Mouse (Mus musculus): ENCODE data around the gene Myh9.
"Not testable (repeated sequence)": the region's sequence is repeated elsewhere in the genome, so short reads cannot be mapped to it uniquely, and the experiment has no call there.

The Myh9 gene

DNA sequence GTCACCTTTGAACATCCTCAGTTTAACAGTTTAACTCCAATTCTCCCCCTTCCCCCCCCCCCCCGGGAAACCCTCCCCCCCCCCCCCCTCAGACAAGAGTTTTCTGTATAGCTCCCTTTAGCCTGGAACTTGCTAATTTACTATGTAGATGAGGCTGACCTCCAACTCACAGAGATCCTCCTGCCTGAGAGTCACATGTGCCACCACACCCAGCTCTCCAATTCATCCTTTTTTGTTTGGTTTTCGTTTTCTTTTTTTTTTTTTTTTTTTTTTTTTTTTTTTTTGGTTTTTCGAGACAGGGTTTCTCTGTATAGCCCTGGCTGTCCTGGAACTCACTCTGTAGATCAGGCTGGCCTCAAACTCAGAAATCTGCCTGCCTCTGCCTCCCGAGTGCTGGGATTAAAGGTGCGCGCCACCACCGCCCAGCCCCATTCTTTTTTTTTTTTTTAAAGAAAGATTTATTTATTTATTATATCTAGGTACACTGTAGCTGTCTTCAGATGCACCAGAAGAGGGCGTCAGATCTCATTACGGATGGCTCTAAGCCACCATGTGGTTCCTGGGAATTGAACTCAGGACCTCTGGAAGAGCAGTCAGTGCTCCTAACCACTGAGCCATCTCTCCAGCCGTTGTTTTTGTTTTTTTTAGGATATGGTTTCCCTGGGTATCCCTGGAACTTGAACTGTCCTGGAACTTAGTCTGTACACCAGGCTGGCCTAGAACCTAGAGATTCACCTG lies 25.4 kb upstream of the Myh9 start:
- not testable (repeated sequence) for DNase-seq

DNA sequence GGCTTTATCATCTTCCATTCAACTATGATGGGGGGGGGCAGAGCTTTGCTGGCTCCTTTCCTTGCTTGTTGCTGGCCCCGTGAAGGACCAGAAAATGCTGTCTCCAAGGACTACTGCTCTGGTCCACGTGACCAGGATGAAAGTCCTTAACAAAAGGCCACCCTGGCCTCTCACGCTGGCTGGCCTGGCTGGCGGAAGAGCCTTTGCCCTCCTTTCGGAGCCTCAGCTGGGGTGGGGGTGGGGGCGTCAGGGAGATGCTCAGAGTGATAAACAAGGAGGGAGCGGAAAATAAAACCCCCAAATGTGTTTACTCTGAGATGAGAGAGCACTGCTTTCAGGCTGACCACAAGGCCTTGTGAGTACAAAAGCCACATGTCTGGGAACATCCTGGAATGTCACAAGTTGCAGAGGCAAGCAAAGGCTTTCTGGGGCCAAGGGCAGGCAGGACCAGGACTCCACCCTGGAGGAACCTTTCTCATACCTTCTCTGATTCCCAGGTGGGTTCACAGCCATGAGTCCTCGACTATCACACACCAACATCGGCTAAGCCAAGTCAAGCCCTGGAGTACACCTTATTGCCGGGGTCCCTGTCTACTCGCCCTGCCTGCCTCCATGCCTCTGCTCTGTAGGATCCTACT lies 24.7 kb upstream of the Myh9 start:
- DNase-seq: no peak

DNA sequence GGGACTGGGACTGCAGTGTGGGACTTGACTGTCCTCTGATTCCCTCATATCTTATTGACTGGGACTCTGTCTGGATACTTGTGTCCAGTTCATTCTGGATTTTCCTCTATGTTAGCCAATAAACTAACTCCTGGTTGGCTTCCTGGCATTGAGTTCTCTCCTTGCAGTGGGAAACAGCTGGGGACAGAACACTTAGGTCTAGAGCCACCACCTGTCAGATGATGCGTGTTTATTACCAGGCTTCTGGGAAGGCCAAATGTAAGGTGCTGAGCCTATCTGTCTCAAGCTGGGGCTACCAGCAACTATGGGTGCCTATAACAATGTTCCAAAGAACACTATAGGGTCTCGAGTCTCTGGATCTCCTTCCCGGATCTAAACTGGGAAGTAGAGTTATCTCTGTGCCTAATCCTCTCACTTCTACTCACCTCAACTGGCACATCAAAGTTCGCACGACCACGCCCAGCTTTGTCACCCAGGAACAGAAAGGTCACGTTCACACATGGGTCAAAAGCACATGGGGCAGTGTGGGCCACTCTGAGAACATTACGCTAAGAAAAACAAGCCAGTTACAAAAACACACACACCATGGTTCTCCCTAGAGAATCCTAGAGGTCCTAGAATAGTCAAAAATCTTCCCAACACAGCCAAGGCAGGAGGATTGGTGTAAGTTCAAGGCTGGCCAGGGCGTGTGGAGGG lies 22.2 kb upstream of the Myh9 start:
- DNase-seq: no peak

DNA sequence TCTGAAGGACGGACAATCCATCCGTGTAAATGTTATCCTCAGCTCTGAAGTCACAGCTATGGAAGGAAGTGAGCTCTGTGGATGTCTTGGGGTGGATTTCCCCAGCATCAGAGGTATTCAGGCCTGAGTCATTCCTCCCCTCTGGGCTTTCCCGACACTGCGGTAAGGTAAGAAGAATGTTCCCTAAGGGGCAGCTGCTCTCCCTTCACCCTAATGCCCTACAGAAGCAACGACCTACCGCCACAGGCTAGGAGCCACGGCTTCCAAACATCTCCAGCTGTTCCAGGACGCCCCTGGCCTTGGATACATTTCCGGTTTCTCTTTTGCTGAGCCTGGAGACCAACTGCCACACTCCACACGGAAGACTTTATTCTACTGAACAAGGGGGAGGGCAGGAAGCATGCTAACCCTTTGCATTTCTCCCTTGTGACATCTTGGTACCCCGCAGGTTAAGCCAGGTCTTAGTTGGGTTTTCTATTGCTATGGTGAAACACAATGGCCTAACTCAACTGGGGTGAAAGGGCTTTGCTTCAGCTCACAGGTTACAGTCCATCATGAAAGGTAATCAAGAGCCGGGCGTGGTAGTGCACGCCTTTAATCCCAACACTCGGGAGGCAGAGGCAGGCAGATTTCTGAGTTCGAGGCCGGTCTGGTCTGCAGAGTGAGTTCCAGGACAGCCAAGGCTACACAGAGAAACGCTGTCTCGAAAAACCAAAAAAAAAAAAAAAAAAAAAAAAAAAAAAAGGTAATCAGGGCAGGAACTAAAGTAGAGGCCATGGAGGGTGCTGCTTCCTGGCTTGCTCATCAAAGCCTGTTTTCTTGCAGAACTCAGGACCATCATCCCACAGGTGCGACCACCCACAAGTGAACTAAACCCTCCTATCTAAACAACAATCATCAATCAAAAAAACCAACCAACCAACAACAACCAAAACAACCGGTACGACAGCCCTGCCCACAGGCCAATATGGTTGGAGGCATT lies 21.3 kb upstream of the Myh9 start:
- no peak for DNase-seq

DNA sequence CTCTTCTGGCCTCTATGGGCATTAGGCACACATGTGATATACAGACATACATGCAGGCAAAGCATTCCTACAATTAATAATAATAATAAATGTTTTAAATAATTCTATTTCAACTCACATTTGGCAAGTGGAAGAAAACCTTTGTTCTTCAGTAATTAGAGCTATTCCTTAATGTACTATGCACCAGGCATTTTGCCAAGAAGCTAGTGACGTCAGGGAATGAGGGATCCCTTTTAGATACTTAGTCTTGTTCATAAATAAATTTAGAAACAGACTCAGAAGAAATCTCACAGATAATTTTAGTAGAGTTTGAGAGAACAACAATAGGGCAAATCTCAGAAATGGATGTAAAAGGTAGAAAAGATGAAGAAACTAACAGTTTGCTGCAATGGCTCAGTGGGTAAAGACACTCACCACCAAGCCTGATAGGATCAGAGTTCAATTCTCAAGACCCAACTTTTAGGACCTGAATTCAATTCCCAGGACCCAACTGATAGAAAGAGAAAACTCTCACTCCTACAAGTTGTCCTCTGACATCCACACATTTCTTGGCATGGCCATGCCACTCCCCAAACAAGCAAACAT lies 18.2 kb upstream of the Myh9 start:
- no peak for DNase-seq

DNA sequence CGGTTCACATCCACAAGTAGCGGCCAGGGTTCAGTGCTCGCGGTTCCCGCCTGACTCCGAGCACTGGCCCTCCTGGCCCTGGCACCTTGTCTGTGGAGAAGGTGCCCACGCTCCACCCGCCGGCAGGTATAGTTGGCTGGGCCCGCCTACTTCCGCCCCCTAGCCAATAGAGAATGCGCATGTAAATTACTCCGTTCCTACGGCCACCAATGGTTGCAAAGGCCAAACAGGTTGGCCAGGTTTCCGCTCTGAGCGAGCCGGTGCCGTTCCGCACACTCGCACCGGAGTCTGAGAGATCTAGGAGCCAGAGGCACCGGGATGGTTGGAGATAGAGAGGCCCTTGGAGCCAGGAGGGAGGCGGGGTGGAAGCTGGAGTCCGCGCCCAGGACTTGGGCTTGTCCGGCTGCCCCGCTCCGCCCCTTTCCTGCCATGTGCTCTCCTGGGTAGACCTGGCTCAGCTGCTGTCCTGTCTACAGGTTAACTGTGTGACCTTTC lies 15.7 kb upstream of the Myh9 start:
- DNase-seq: peak; percentile 64

DNA sequence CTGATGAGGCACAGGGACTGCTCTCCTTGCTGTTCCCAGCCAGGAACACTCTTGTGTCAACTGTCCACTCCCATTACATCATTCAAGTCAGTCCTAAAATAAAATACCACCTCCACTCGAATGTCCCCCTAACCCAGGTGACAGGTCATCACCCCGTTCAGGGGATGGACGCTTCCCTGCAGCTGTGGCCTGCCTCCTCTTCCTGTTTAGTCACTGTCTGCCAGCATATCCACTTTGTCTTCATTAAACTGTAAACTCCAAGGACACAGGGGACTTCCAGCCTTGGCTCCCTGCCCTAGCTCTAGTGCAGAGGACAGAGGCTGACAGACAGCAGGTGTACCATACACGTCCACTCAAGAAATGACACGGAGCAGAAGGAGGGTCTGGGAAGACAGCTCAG lies 14.6 kb upstream of the Myh9 start:
- no peak for DNase-seq

DNA sequence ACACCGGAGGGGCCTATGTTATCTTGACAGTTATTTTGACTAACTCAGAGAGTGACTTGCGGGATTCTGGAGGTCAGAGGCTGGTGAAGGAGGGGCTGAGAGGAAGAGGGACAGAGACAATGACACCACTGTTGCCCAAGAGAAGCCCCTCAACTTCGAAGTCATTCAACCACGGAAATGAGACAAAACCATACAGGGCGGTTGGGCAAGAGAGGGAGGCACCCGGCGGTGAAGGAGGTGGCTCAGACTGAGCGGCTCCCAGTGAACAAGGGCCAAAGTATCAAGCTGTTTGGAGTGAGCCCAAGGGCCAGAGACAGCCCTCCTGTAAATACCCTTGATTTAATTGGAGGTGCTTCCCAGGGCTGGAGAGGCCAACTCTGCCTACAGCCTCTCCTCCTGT lies 13.3 kb upstream of the Myh9 start:
- no peak for DNase-seq

DNA sequence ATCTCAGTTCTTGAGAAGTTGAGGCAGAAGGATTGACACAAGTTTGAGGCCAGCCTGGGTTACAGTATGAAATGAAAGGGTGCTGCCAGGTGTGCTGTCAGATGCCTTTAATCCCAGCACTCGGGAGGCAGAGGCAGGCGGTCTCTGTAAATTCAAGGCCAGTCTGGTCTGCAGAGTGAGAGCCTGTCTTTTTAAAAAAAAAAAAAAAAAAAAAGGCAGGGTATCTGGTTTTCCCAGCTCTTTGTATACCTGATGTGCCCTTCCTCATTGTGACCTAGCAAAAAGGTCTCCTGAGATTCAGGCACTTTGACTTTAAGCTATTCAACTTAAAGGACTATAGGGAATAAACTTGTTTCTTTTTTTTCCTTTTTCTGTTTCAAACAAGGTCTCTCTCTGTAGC lies 10.0 kb upstream of the Myh9 start:
- DNase-seq: no peak

DNA sequence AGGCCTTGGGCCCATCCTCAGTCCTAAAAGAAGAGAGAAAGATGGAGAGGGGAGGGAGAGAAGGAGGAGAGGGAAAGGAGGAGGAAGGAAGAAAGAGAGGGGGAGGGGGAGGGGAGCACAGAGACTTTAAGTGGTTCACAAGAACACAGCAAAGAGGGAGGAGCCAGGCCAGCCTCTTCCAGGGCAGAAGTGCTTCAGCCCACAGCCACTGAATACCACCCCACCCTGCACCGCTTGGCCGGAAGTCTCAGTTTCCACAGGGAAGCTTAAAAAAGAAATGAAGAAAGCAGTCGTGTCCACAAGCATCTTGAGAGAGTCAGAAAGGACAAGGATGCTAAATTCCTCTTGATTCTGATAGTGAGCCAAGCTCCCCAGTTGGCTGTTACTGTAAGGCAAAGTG lies 9.2 kb upstream of the Myh9 start:
- peak; percentile 65 for DNase-seq

DNA sequence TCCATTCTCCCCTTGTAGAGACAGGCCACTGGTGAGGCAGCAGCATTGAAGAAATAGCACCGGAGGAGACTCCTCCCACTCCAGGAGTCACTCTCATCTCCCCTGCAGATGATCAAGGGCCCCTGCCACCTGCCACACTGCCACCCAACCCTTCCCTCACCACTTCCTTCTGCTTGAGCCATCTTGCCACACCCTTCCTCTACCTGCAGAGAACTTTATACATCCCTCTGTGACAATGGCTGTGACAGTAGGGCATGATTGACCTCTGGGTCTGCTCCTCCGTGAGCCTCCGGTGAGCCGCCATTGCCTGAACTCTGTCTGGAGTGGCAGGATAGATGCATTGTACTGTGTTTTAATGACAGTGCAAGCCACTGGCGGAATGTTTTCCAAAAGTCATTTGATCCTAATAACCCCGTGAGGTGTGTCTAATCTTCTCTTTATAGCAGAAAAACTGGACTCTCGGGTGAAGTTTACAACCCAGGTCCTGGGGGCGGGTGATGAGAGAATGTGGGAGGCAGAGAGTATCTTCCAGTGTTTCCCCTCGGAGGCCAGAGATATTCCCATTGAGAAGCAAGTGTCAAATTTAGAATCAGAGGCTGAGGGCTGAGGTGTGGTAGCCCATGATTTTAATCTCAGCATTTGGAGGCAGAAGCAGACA lies 7.7 kb upstream of the Myh9 start:
- peak; percentile 81 for DNase-seq

DNA sequence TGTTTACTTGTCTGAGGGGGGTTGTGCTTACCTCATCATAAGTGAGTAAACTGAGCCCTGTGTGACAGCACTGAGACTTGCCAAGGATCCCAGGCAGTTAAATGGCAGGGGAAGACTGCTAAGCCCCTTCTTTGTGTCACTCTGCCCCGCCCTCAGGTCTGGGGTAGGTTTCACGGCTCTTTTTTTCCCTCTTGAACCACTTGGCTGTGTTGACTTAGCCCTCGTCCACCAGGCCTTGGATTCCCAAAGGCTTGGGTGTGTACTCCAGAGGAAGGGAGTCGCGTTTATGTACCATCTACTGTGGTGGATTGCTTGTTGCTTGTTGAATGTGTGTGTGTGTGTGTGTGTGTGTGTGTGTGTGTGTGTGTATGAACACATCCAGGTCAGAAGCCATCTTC lies 7.1 kb upstream of the Myh9 start:
- no peak for DNase-seq

DNA sequence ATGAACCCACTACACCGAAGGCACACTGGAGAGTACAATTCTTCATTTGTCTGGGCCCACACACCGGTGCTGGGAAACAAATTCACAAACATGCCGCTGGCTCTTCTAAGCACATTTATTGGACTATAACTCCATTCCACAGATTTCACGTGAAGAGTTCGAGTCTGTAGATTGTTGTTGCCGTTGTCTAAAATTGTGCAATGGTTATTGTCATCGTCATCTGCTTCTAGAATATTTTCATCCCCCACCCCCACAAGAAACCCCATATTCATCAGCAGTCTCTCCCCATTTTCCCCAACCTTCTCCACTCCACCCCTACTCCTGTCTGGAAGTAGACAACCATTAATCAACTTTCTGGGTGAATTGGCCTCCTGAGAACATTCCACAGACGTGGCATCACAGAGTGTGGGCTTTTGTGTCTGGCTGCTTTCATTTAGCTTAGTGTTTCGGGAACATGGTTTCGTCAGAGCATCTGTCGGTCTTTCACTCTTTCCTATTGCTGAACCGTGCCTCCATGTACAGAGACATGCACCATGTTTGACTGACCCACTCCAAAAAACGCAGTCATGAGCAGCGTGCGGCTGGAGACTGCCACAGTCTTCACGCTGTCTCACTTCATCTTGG lies 6.6 kb upstream of the Myh9 start:
- DNase-seq: no peak

DNA sequence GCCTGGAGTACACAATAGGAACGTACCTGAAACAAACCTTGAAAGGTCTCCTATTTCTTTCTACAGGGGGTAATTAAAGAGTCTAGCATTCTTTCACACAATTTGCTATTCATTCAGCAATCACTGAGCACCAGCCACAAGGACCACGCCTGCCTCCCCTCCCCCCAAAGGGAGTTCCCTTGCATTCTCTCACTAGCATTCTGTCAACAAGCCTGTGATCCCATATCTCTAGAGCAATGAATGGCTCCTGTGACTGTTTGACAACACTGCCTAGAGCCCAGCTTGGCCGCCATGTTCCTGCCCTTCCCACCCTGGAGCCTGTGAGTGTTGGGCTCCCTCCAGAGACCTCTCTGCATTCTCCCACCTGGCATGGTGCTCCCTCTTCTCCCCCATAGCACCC lies 5.9 kb upstream of the Myh9 start:
- no peak for DNase-seq

DNA sequence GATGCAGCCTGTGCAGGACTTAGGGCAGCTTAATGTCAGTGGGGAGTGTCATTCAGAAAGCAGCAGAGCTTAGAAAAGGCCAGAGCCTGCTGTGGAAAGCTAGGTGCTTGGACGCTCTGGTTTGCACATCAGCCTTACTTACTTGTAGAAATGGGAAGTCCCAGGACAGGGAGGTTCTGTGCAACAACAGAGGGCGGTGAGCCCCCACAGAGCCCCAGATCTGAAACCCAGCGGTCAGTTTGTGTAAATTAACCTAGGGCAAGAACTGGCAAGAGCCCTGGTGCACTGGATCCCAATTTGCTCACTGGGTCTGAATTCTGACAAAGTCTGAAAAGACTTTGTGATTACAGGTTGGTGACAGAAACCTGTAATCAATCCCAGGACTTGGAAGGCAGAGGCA lies 5.1 kb upstream of the Myh9 start:
- DNase-seq: no peak

DNA sequence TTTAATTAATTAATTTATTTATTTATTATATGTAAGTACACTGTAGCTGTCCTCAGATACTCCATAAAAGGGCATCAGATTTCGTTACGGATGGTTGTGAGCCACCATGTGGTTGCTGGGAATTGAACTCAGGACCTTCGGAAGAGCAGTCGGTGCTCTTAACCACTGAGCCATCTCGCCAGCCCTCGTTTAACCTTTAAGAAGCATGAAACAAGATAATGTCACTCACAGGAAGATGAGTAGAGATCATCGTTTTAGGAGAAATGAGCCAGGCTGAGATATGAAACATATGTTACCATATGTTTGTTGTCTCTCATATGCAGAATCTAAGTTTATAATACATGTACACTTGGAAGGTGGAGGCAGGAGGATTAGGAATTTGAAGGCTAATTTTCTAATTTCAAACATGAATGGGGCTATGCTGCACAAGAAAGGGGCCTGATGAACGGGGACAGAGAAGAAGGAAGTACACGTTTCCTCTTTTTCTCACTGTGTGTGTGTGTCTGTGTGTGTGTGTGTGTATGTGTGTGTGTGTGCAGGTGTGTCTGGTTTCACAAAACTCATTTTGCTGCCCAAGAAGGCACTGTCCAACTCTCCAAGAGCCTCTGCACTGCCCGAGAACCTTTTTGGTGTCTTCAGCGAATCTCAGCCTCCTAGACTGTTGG lies 4.1 kb upstream of the Myh9 start:
- DNase-seq: not testable (repeated sequence)

DNA sequence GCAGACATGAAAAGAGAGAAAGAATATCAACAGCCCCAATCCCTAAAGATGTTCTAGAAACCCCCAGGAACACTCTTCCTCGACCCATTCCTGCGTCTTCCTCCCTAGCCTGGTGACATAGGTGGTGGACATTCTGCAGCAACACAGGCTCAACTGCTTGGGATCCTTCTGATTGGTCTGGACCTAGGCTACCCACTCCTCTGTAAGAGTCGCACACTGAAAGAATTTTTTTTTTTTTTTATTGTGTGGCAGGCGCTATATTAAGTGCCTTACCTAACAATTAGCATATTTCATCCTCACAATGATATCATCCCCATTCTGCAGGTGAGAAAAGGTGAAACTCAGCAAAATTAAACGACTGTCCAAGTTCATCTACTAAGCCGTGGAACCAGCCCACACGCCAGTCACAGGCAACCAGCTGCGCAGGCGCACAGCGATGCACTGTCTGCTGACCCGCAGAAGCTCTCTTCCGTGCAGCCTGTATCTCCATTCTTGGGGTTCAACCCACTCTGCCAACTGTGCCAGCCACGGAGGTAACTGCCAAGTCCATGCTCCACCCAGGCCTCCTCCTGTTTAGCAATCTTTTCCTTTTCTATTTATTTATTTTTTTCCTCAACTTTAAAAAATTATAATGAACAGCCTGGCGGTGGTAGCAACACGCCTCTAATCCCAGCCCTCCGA lies 3.1 kb upstream of the Myh9 start:
- no peak for DNase-seq

DNA sequence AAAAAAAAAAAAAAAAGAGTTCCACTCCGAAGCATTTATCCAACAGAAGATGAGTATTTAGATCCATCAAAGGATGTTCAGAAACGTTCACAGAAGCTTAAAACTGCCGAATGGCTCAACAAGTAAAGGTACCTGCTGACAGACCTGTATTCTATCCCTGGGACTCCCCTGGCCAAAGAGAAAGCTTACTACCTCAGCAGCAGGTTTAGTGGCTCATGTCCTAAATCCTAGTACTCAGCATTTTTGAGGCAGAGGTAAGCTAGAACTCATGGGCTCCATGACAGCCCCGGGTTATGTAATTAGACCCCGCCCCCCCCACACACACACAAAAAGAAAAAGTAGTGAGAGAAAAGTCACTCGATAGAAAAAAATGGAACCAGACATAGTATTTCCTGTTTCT lies 2.1 kb upstream of the Myh9 start:
- no peak for DNase-seq

DNA sequence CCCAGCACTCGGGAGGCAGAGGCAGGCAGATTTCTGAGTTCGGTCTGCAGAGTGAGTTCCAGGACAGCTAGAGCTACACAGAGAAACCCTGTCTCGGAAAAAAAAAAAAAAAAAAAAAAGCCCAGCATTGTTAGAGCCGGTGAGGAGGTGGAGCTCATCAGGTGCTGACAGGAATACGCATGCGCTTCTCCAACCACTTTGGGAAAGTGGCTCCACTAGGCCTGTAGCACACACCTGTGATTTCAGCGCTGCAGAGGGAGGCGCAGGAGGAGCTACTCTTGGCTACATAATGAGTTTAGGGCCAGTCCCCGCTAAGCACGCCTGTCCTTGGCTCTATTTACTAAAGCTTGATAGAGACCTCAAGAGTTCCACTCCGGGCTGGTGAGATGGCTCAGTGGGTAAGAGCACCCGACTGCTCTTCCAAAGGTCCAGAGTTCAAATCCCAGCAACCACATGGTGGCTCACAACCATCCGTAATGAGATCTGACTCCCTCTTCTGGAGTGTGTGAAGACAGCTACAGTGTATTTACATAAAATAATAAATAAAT lies 1.6 kb upstream of the Myh9 start:
- not testable (repeated sequence) for DNase-seq

DNA sequence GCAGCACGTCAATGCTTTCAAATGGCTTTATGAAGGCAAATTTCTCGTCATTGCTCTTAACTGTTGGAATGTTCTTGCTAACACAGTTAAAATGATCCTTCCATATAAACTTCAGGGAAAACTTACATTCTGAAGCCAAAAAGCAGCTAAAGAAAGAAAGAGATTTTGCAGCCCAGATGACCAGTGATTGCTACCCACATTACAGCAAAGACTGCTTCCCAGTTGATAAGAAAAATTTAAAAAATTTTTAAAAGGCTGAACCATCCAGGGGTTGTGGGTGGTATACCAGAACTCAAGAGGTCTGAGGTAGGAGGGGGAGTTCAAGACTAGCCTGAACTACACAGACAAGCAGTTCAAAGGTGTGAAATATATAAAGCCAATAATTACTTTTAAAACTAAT lies 1.1 kb upstream of the Myh9 start:
- DNase-seq: no peak

Measured in thymus, postnatal 25 days (tissue).